Mouse (Mus musculus) effector memory CD4-positive, alpha-beta T cell, adult 7 months (primary cell): ENCODE data around the gene Prkcq. TPM values are rescaled to one million over a fixed set of nuclear protein-coding genes. Genes with fewer than 3 reads are reported as not detected.

ENCODE experiments used
- polyA plus RNA-seq: library from polyadenylated mRNA; unstranded; fragments of 100-300 nt; shearing (Covaris generic); gene quantifications from one replicate; pipeline ENCODE4 v1.2.1, GENCODE M21; 2017

The Prkcq gene
- 303 TPM for polyA plus RNA-seq

GRCm38 (mm10) chr2:11171754-11172501, at the start of gene Prkcq:
Prkcq (plus strand) TSS chr2:11172108.

